Mouse (Mus musculus): ENCODE measurements around the gene Supt5.

Gene Supt5

GRCm38 (mm10) chr7:28294481-28294880, 44.1 kb downstream of the Supt5 start:
- peak; percentile 84 for DNase-seq

- peak; percentile 43 for DNase-seq
Observed at GRCm38 (mm10) chr7:28290638-28291590, 47.6 kb downstream of the Supt5 start, which contains the start of gene Selenov. TSS of gene Selenov (minus strand) at chr7:28291186.

- no peak for DNase-seq
Observed at GRCm38 (mm10) chr7:28290165-28290564, 48.4 kb downstream of the Supt5 start.

GRCm38 (mm10) chr7:28280630-28281029, 57.9 kb downstream of the Supt5 start:
- DNase-seq: no peak

GRCm38 (mm10) chr7:28278279-28278652, 60.3 kb downstream of the Supt5 start:
- no peak for DNase-seq

- peak; percentile 98 for DNase-seq
Observed at GRCm38 (mm10) chr7:28277615-28278278, 60.8 kb downstream of the Supt5 start, which contains the start of gene Eid2b. TSS of gene Eid2b (plus strand) at chr7:28277739.

GRCm38 (mm10) chr7:28277237-28277614, 61.3 kb downstream of the Supt5 start:
- DNase-seq: no peak

GRCm38 (mm10) chr7:28271761-28272160, 66.8 kb downstream of the Supt5 start:
- no peak for DNase-seq

GRCm38 (mm10) chr7:28269355-28269754, 69.2 kb downstream of the Supt5 start:
- no peak for DNase-seq

GRCm38 (mm10) chr7:28268576-28268975, 70.0 kb downstream of the Supt5 start:
- peak; percentile 11 for DNase-seq

GRCm38 (mm10) chr7:28268042-28268531, 70.5 kb downstream of the Supt5 start:
- DNase-seq: peak; percentile 73

- peak; percentile 90 for DNase-seq
Observed at GRCm38 (mm10) chr7:28267129-28268041, 71.2 kb downstream of the Supt5 start, which contains the start of gene Eid2. TSS of gene Eid2 (plus strand) at chr7:28267881.

GRCm38 (mm10) chr7:28265391-28265790, 73.2 kb downstream of the Supt5 start:
- DNase-seq: no peak
